Mouse (Mus musculus) stomach, postnatal 0 days (tissue): Measurements from ENCODE around the gene Fam160b1.

Experiments used
- CTCF ChIP-seq: IDR thresholded peaks from 2 replicates; pipeline ENCODE4 v1.5.1; 2016; ENCODE audit warnings: antibody characterized with exemption, low read depth, mild to moderate bottlenecking, moderate library complexity
- EP300 ChIP-seq: optimal IDR thresholded peaks from 2 replicates; pipeline ENCODE3; 2016; ENCODE audit warnings: antibody characterized with exemption

- TF ChIP-seq CTCF (no peak), EP300 (no peak)
Observed at GRCm38 (mm10) chr19:57434024-57434423, 73.5 kb downstream of the Fam160b1 start.
